Mouse (Mus musculus) heart, embryonic 15.5 days (tissue): ENCODE measurements at regions not wholly inside any gene's neighbourhood (a gene's known extent, or its start where the extent isn't known, plus 50 kb on each side); places are given as distances from the start of the nearest gene placed in this dataset.

Source experiments
- ATAC-seq: fragments of 200-750 bp; cut with Nextera tagmentation; replicated peaks from 2 replicates; pipeline ENCODE4 v1.8.0; 2017; ENCODE audit warnings: low read depth, moderate TSS enrichment; ENCODE audit not compliant: insufficient number of reproducible peaks, insufficient read depth, low FRiP score
- H3K27ac ChIP-seq: fragments of 300-500 bp; sonication (generic); 2 replicates; pipeline ENCODE4 v1.5.1; 2015; ENCODE audit warnings: mild to moderate bottlenecking, inconsistent platforms
- H3K27me3 ChIP-seq: fragments of 300-500 bp; sonication (generic); 2 replicates; pipeline ENCODE4 v1.6.1; 2015; ENCODE audit warnings: inconsistent platforms
- H3K36me3 ChIP-seq: fragments of 300-500 bp; sonication (generic); 2 replicates; pipeline ENCODE4 v1.6.1; 2015; ENCODE audit warnings: mild to moderate bottlenecking, inconsistent platforms
- H3K4me1 ChIP-seq: fragments of 300-500 bp; sonication (generic); replicated peaks from 2 replicates; pipeline ENCODE4 v1.6.1; 2015; ENCODE audit warnings: inconsistent platforms
- H3K4me2 ChIP-seq: fragments of 300-500 bp; sonication (generic); 2 replicates; pipeline ENCODE4 v1.6.1; 2015; ENCODE audit warnings: inconsistent platforms, mild to moderate bottlenecking, moderate library complexity
- H3K4me3 ChIP-seq: fragments of 300-500 bp; sonication (generic); 2 replicates; pipeline ENCODE4 v1.5.1; 2015; ENCODE audit warnings: mild to moderate bottlenecking, inconsistent platforms
- H3K9ac ChIP-seq: fragments of 300-500 bp; sonication (generic); 2 replicates; pipeline ENCODE4 v1.6.1; 2015; ENCODE audit warnings: mild to moderate bottlenecking, inconsistent platforms
- H3K9me3 ChIP-seq: fragments of 300-500 bp; sonication (generic); replicated peaks from 2 replicates; pipeline ENCODE4 v1.6.1; 2016; ENCODE audit warnings: inconsistent platforms
- WGBS: fragments of 180-500 bp; shearing (Covaris S2); methylation state at CpG from one replicate; pipeline ENCODE4 v1.1.7; 2015; ENCODE audit warnings: mixed read lengths; 5-methylcytosine and 5-hydroxymethylcytosine counted together

DNA sequence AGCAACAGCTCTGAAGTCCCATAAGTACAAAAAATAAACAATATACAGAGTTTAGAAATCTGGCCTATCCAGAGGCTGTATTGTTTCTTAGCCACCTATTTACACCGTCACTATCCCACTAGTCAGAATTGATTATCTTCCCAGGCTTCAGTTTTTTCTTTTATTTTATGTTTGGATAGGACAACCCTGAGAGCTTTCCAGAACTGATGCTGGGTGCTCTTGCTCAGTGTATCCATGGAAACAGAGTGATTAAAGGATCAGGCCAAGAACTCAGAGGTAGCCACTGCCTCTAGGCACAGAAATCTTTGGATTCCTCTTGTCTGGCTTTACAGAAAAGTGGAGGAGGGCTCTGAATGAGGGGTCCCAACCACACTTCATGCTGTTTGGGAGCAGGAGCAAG, 55.3 kb upstream of the Lmcd1 start:
- Histone ChIP-seq H3K9ac (no peak overlapping the region), H3K36me3 (no peaks in the 10 kb centered on the region), H3K4me2 (no peak overlapping the region), H3K9me3 (no peaks in the 10 kb centered on the region), H3K27me3 (no peaks in the 10 kb centered on the region), H3K27ac (no peak overlapping the region), H3K4me1 (no peaks in the 10 kb centered on the region), H3K4me3 (no peak overlapping the region)
- ATAC-seq: no peak
- WGBS: 71% methylated on average over 1 of the region's 1 CpGs

DNA sequence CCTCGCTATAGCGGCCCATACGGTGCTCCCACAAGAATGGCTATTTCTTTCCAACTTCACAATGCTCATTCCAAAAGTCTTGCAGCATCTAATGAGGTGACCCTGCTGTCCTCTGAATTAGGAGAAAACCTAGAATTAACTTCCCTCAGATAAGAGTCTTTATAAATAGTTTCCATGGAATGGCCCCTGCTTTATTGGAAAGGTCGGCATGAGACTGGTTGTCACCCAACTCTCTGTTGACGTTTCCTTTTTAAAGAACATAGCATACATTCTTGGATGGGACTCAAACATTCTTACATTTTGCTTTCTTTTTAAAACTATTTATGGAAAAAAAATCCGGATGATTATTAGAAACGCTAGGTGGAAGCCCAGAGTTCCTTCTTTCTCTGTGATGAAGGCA, 53.9 kb upstream of the Lmcd1 start:
- Histone ChIP-seq H3K4me1 (no peaks in the 10 kb centered on the region), H3K9ac (no peak overlapping the region), H3K27ac (no peak overlapping the region), H3K4me3 (no peak overlapping the region), H3K9me3 (no peaks in the 10 kb centered on the region), H3K27me3 (no peaks in the 10 kb centered on the region), H3K4me2 (no peak overlapping the region), H3K36me3 (no peaks in the 10 kb centered on the region)
- no peak for ATAC-seq
- WGBS: 67% methylated on average over 7 of the region's 7 CpGs

DNA sequence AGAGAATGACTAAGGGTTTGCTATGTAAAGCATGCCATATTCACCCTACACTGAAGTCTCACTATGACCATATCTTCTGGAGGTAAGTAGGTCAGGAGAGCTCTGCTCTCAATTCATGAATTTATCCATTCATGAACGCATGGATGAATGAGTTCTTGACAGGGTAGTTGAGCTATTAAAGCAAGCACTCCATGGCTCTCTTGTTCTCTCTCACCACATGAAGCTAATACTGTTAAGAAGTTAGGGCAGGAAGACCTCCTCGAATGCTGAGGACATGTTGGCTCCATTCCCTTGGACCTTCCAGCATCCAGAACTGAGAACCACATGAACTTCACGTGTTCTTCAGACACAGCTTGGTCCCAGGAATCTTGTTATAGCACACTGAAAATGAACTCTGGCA, 53.4 kb upstream of the Lmcd1 start:
- no peaks in the 10 kb centered on the region for H3K9me3 ChIP-seq
- 72% methylated on average over 3 of the region's 3 CpGs for WGBS
- ATAC-seq: no peak
- H3K9ac ChIP-seq: no peak overlapping the region
- H3K4me2 ChIP-seq: no peak overlapping the region
- H3K27ac ChIP-seq: no peak overlapping the region
- H3K4me1 ChIP-seq: no peaks in the 10 kb centered on the region
- H3K36me3 ChIP-seq: no peaks in the 10 kb centered on the region
- H3K4me3 ChIP-seq: no peak overlapping the region
- no peaks in the 10 kb centered on the region for H3K27me3 ChIP-seq

DNA sequence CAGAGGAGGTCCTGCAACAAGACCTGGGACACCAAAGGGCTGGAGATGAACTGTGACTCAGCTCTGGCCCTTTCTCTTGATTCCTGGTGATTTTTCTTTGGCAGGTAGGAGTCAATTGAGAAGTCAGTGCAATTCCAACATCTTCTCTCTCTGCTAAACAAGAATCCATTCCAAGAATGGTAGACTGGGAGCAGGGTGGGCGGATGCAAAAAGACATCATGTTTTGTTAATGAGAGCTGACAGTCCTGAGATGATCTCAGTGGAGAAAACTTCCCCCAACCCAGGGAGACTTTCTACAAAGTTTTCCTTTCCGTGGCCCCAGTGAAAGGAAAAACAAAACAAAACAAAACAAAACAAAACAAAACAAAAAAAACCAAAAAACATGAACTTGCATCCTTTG, 52.2 kb upstream of the Lmcd1 start:
- Histone ChIP-seq H3K27me3 (no peaks in the 10 kb centered on the region), H3K9ac (no peak overlapping the region), H3K4me3 (no peak overlapping the region), H3K9me3 (no peaks in the 10 kb centered on the region), H3K27ac (no peak overlapping the region), H3K4me1 (no peaks in the 10 kb centered on the region), H3K4me2 (no peak overlapping the region), H3K36me3 (no peaks in the 10 kb centered on the region)
- no peak for ATAC-seq
- 76% methylated on average over 2 of the region's 2 CpGs for WGBS

DNA sequence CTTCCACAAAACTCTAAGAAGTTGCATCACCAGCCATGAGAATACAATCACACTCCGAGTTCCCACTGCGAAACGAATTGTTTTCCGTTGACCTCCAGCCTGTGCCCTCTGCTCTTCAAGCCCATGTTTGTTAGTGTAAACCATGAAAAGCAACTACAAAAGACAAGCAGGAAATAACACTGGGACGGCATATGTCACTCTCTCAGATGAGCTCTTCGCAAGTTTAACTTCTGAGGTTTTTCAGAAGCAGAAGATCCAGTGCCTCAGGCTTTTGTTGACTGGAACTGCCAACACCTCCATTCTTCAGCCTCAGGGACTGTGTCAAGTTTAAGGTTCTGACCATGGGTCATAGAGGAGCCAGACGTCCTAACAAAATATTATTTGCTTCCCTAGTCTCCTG, 50.2 kb upstream of the Lmcd1 start:
- no peak overlapping the region for H3K4me2 ChIP-seq
- no peaks in the 10 kb centered on the region for H3K36me3 ChIP-seq
- no peak overlapping the region for H3K9ac ChIP-seq
- H3K4me1 ChIP-seq: no peaks in the 10 kb centered on the region
- no peak overlapping the region for H3K27ac ChIP-seq
- no peak for ATAC-seq
- no peak overlapping the region for H3K4me3 ChIP-seq
- WGBS: 77% methylated on average over 7 of the region's 7 CpGs
- H3K9me3 ChIP-seq: no peaks in the 10 kb centered on the region
- H3K27me3 ChIP-seq: no peaks in the 10 kb centered on the region
